Mouse (Mus musculus): ENCODE measurements around the gene Iqcg.

Gene Iqcg

DNA sequence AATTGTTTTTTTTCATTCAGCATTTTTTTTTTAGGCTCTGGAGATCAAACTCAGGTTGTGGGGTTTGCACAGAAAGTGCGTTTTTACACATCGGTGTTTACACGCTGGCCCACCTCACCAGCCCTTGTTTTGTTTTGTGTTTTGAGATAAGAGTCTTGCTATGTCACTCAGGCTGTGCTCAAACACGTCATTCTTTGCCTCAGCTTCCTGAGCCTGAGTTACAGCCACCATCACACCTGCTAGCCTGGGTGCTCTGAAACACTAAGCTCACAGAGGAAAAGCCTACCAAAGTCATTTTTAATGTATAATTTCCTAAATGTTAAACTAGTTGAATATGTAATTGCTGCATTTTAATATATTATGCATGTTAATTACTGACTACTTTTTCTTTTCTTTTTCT, 74.6 kb downstream of the Iqcg start:
- DNase-seq (ENCODE audit: low read depth, low spot score): no peak

DNA sequence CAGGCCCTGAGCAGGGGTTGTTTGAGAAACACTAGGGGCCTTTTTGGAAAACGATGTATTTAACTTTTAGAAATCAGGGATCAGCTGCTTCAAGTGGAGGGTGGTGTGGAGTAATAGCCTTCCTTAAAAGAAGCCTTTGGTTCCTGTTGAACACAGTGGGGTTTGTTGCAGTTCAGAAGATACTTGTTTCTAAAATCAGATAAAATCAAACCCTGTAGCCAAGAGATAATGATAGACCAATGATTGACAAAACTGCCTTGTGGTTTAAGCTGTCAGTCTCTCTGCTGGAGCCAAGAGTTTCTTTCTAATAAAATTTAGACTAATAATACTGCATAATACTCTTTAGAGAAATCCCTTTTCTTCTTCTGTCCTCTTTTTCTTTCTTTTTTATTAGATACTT, 75.8 kb downstream of the Iqcg start:
- no peak for DNase-seq (ENCODE audit: low read depth, low spot score)

DNA sequence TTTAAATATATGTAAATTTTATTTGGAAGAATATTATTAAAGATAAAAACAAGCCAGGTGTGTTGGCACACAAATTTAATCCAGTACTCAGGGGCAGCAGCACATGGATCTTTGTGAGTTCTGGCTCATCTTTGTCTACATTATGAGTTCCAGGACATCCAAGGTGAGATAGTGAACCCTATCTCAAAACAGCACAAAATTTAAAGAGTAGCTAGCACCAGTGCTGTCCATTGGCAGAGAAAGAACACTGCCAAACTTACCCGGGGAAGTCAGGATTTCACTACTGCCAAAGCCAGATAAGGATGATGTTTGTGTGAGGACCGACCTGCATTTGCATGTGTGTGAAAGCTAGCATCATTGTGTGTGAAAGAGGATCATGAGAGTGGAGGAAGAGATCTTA, 83.0 kb downstream of the Iqcg start:
- no peak for DNase-seq (ENCODE audit: low read depth, low spot score)

DNA sequence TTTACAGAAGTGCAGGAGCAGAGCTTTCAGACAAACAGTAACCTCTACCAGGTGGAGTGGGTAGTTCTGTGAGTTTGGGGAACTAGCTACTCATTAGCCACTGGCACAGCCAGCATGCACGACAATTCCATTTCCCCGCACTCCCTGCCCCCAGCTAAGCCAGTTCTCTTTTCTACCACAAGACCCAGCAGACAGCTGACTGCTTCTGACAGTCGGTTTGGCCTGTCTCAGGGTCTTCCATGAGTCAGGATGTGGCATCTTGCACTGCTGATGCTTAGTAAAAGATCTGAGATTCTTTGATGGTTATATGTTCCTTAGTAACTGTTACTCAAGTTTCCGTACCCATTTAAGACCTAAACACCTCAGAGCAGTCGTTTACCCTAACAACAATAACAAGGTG, 83.5 kb downstream of the Iqcg start:
- DNase-seq (ENCODE audit: low read depth, low spot score): no peak
